ENCODE assay signal across 8 mouse cellular contexts in genomic region chr10:119065133-119065817, GRCm38 (mm10).
DNase-seq lines count a peak whose midpoint lies in the region; ATAC-seq and TF ChIP-seq lines count a peak whose summit lies in the region.

No protein-coding gene starts in this region.

- TF ChIP-seq EP300 in heart, postnatal 0 days (IDR thresholded peaks at IDR 0.05; ENCODE audit: low read depth) = peak; percentile 90

- no peaks in the 10 kb centered on the region for H3K36me3 ChIP-seq in forebrain, embryonic 13.5 days (ENCODE audit: poor library complexity, severe bottlenecking)
- H3K36me3 ChIP-seq in heart, postnatal 0 days (replicated peaks; ENCODE audit: control insufficient read depth, insufficient read depth, low read length) = no peaks in the 10 kb centered on the region
- H3K36me3 ChIP-seq in kidney, postnatal 0 days (ENCODE audit: insufficient read depth, low read length) = no peaks in the 10 kb centered on the region

- peak overlapping the region; percentile 46 for H3K4me2 ChIP-seq in forebrain, embryonic 13.5 days
- H3K4me2 ChIP-seq in heart, postnatal 0 days (ENCODE audit: low read depth, low read length) = peak overlapping the region; percentile 39; the same call in 1 of the 2 replicates
- peak overlapping the region; percentile 32 for H3K4me2 ChIP-seq in kidney, postnatal 0 days (ENCODE audit: low read length)

- ATAC-seq in CD4-positive, CD25-positive, alpha-beta regulatory T cell, adult 4 months = peak; percentile 65
- peak; percentile 93 for ATAC-seq in forebrain, embryonic 13.5 days
- peak; percentile 98 for ATAC-seq in heart, postnatal 0 days (ENCODE audit: insufficient read depth, low read depth)
- peak; percentile 95 for ATAC-seq in kidney, postnatal 0 days (replicated peaks; ENCODE audit: low FRiP score, low read depth)

- no peak overlapping the region for H3K9ac ChIP-seq in forebrain, embryonic 13.5 days
- no peak overlapping the region for H3K9ac ChIP-seq in heart, postnatal 0 days (replicated peaks; ENCODE audit: low read depth, low read length)
- H3K9ac ChIP-seq in kidney, postnatal 0 days (ENCODE audit: low read depth, low read length) = no peak overlapping the region

- peak; percentile 61 for DNase-seq in adipocyte (ENCODE audit: low spot score)
- DNase-seq in heart, postnatal 0 days (ENCODE audit: low spot score) = peak; percentile 97
- peak; percentile 90 for DNase-seq in kidney, postnatal 0 days (ENCODE audit: low spot score)
- DNase-seq in lung, postnatal 10 days = peak; percentile 63
- DNase-seq in right cerebral cortex, postnatal 14 days = peak; percentile 22
- DNase-seq in spleen, postnatal 4 days (ENCODE audit: low spot score in 2 of 2) = no peak

- peaks cover 10% of the 10 kb centered on the region for H3K4me1 ChIP-seq in forebrain, embryonic 13.5 days
- H3K4me1 ChIP-seq in heart, postnatal 0 days (ENCODE audit: control insufficient read depth, insufficient read depth) = peaks cover 31% of the 10 kb centered on the region
- peaks cover 4% of the 10 kb centered on the region; the same call in 1 of the 2 replicates for H3K4me1 ChIP-seq in kidney, postnatal 0 days (replicated peaks; ENCODE audit: insufficient read depth, low read length)

- no peaks in the 10 kb centered on the region for H3K9me3 ChIP-seq in forebrain, embryonic 13.5 days (replicated peaks)
- no peaks in the 10 kb centered on the region for H3K9me3 ChIP-seq in heart, postnatal 0 days (replicated peaks; ENCODE audit: control insufficient read depth, low read length)
- H3K9me3 ChIP-seq in kidney, postnatal 0 days (replicated peaks; ENCODE audit: low read length) = no peaks in the 10 kb centered on the region

- no peak overlapping the region for H3K4me3 ChIP-seq in forebrain, embryonic 13.5 days
- H3K4me3 ChIP-seq in heart, postnatal 0 days (ENCODE audit: low read depth, low read length) = no peak overlapping the region
- H3K4me3 ChIP-seq in kidney, postnatal 0 days (replicated peaks; ENCODE audit: low read depth, low read length) = no peak overlapping the region

- TF ChIP-seq CTCF in heart, postnatal 0 days (IDR thresholded peaks at IDR 0.05; ENCODE audit: low read depth) = no peak
- no peak for TF ChIP-seq CTCF in kidney, postnatal 0 days (IDR thresholded peaks at IDR 0.05; ENCODE audit: low read depth)

- peak overlapping the region; percentile 57; the same call in 1 of the 2 replicates for H3K27ac ChIP-seq in forebrain, embryonic 13.5 days
- peak overlapping the region; percentile 67 for H3K27ac ChIP-seq in heart, postnatal 0 days (ENCODE audit: low read depth)
- H3K27ac ChIP-seq in kidney, postnatal 0 days = peak overlapping the region; percentile 39; the same call in 1 of the 2 replicates

- 24% methylated on average over 23 of the region's 23 CpGs for WGBS in forebrain, embryonic 13.5 days
- 31% methylated on average over 23 of the region's 23 CpGs for whole genome bisulfite sequencing in heart, postnatal 0 days
- 30% methylated on average over 23 of the region's 23 CpGs for WGBS in kidney, postnatal 0 days

- no peaks in the 10 kb centered on the region for H3K27me3 ChIP-seq in forebrain, embryonic 13.5 days
- H3K27me3 ChIP-seq in heart, postnatal 0 days (ENCODE audit: control insufficient read depth, insufficient read depth, low read length) = no peaks in the 10 kb centered on the region
- no peaks in the 10 kb centered on the region for H3K27me3 ChIP-seq in kidney, postnatal 0 days (ENCODE audit: insufficient read depth, low read length)

Comparison
In these comparisons a context has a peak if more than half of its experiments do, and no peak if none do; other contexts are left out.
1. DNase-seq: peak in adipocyte (single experiment), heart, postnatal 0 days (single experiment), kidney, postnatal 0 days (single experiment), lung, postnatal 10 days (single experiment) and right cerebral cortex, postnatal 14 days (single experiment); none in spleen, postnatal 4 days (0 of 2).
2. Peak in every context shown above with its lines, with median percentiles within 50 percentile points of each other: ATAC-seq, H3K27ac ChIP-seq and H3K4me2 ChIP-seq.